Mouse (Mus musculus): ENCODE data around the gene Zbtb20.

The Zbtb20 gene

DNA sequence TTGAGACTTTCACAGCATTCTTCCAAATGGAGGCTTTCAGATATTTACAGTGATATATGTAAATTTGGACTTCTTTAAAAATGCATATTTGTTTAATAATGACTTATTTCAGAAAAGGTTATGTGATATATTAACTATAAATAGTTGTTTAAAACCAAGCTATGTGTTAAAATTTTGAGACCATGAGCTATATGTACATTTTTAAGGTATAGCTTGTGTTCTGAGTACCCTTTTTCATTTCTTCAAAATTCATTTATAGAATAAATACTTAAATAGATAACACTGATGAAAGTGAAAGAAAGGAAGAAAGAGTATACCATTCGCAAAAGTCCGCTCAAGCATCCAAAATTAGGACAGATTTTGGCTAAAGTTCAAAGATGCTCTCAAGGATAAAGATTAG, 607.1 kb downstream of the Zbtb20 start:
- no peak for DNase-seq (ENCODE audit: low read depth)

- DNase-seq (ENCODE audit: low read depth): no peak
Observed at GRCm38 (mm10) chr16:43484400-43484799, 608.7 kb downstream of the Zbtb20 start.

GRCm38 (mm10) chr16:43489362-43489761, 613.7 kb downstream of the Zbtb20 start:
- no peak for DNase-seq (ENCODE audit: low read depth)

DNA sequence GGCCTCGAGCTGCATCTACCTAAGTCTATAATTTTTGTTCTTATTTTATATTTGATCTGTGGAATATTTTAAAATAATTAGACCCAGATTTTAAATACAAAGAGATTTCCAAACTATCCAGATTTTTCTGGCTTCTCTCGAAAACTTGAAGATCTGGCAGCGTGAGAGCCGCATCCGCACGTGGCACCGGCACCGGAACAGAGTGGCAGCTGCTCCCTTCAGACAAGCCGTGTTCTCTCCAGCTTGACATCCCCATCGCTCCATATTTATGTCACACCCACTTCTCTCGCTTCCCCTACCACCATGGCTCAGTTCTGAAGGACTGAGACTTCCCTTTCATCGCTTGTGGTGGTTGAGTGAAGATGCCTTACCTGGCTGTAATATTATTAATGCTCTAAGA, 614.3 kb downstream of the Zbtb20 start:
- no peak for DNase-seq (ENCODE audit: low read depth)

DNA sequence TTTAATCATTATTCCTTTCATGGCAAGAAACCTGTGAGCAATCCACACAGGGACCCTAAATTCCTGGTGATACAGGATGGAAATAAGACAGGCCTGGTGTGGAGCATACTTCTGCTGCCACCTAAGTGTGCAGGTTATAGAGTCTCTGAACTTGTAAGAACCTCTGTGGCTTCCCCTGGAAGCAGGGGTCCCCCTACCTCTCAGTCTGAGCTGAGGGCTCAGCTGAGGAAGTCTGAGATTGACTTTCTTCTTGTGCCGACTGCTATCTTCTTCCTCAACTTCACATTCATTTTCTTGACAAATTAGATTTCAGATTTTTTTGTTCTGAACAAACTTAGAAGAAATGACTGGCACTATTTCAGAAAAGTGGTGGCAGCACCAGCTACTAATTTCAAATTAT, 617.2 kb downstream of the Zbtb20 start:
- DNase-seq (ENCODE audit: low read depth): no peak

DNA sequence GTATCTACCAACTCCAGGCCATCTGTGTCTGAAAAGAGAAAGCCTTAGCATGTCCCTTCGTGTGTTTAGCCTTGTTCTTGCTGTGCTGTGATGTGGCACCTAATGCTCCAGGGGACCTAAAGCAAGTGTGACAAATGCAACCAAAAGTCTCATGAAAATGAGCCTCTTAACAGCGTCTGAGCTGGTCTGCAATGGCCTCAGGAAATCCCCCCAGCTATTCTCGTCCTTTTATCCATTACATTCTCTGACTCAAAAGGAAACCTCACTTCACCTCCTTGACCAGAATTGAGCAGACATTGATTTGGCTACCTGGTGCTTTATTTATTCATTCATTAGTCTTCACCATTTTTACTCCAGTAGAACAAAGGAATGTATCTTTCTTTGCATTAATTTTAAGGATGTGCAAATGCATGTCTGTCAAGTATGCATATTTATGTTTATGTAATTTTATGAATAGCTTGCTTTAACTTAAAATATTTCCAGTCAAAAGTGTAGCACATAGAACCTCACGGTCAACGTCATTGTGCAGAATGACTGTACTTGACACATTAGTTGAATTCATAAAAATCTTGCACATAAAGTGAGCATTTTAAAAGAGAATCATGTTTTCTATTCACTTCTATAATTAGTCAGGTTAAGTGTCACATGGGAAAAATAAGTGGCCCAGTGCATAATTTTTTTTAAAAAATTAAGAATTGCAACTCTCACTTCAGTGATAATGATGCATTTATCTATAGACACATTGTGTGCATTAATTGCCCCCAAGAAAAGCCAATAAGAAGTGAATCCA, 618.1 kb downstream of the Zbtb20 start:
- no peak for DNase-seq (ENCODE audit: low read depth)

DNA sequence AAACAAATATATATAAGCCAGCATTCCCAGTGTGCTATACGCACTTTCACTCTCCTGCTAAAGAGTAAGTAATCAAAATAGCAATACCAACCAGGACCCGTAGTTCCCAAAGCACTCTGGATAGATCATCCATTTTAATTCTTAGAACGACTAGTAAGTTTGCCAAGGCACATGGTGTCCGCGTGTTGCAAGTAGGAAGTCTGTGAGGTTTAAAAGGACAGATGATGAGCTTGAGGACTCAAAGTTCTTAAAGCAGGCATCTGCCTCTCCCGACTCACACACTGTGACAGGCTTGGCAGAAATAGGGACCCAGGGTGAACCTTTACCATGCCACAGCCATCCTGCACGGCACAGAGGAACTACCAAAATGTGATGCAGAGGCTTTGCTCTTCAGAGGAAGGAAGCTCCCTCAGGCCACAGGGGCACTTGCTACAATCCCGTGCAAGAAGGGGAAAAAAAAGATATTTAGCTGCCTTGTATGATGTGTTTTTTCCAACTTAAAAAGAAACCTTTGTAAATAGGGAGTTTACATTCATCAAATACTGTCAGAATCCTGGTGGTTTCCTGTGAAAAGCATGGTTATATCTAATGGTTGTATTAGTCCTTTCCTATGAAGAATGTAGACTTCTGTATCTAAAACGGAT, 619.6 kb downstream of the Zbtb20 start:
- DNase-seq (ENCODE audit: low read depth): no peak

GRCm38 (mm10) chr16:43497093-43497492, 621.4 kb downstream of the Zbtb20 start:
- no peak for DNase-seq (ENCODE audit: low read depth)

DNA sequence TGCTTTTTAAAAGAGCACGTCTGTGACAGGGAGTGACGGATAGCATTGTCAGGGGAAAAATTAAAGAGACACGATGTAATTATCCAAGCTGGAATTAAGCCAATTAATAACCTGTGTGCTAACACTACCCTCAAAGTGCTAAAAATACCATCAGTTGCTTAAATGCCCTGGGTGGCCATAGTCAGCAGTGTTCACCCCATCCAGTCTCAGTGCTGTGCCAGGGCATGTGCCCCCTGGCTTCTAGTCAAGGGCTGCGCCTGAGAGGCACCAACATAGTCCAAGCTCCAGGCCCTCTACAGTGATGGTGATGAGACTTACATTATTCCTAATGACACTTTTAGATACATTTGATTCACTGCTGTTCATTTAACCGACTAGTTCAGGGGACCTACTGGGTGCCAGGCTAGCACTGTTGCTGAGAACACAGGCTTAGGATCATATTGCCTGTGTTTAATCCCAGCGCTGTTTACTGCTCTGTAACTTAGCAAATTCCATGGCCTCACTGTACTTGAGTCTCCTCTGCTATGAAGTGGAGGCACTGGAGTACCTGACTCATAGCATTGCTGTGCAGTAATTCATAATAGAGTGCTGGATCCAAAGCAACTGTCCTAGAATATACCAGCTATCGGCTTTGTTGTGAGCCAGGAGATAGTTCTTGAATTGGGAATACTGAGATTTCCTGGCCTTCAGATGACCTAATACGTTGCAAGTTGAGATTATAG, 624.6 kb downstream of the Zbtb20 start:
- DNase-seq (ENCODE audit: low read depth): peak; percentile 9

GRCm38 (mm10) chr16:43501284-43501683, 625.6 kb downstream of the Zbtb20 start:
- no peak for DNase-seq (ENCODE audit: low read depth)

- no peak for DNase-seq (ENCODE audit: low read depth)
Observed at GRCm38 (mm10) chr16:43502339-43503009, 626.8 kb downstream of the Zbtb20 start.

- no peak for DNase-seq (ENCODE audit: low read depth)
Observed at GRCm38 (mm10) chr16:43503010-43503635, 627.4 kb downstream of the Zbtb20 start.

DNA sequence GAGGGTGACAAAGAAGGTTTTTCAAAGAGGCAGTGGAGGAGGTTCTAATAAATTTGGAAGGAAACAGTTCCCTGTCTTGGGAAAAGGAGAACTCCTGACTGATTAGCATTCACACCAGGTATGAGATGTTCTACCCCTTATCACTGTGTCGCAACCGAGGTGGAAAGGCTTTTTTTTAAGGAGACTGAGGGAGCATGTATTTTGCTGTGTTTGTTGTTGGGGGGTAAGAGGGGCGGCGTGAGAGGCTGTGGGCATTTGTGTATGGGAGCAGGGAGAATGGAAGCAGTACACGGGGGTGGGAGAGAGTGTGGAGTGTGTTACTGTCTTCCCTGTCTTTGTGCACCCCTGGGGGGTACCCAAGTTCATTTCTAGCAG, 627.9 kb downstream of the Zbtb20 start:
- DNase-seq (ENCODE audit: low read depth): no peak

DNA sequence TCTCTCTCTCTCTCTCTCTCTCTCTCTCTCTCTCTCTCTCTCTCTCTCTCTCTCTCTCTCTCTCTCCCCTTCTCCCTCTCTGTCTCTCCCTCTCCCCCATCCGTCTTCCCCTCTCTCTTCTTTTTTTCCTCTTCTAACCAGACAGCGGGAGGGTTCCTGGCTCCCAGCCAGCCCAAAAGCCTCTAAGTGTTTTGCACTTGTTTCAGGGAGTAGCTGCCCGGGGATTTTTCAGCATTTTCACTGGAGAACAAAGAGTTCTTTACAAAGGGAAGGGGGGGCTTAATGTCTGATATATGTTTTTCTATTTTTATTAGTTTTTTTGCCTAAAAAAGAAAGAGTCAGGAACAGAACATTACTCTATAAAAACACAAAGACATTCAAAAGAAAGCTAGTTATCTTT, 628.5 kb downstream of the Zbtb20 start:
- DNase-seq (ENCODE audit: low read depth): peak; percentile 60

- DNase-seq (ENCODE audit: low read depth): no peak
Observed at GRCm38 (mm10) chr16:43504556-43504955, 628.9 kb downstream of the Zbtb20 start.

GRCm38 (mm10) chr16:43505314-43505950, 629.8 kb downstream of the Zbtb20 start:
- DNase-seq (ENCODE audit: low read depth): no peak

DNA sequence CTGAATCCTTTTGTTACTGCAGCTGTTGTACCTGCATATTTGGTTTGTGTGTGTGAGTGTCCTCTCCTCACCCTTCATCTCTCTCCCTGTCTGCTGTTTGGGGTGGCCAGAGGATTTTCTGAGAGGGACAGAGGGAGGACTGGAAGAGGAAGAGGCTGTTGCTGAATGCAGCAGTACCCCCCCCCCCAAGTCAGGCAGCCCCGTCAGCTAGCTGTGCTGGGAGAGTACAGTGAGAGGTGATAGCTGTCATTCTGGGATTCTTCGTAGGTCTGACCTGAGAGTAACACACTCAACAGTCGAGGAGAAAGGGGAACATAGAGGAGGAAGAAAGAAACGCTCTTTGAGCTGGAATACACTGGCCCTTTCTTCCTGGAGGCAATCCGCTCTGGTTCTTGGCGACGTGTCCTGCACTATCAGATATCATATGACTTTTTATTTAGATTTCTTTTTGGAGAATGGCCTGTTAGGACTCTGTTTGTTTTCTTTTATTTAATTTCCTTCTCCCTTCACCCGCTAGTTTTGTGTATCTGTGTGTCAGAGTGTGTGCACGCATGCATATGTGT, 630.6 kb downstream of the Zbtb20 start:
- peak; percentile 19 for DNase-seq (ENCODE audit: low read depth)

- no peak for DNase-seq (ENCODE audit: low read depth)
Observed at GRCm38 (mm10) chr16:43506771-43507405, 631.2 kb downstream of the Zbtb20 start.

DNA sequence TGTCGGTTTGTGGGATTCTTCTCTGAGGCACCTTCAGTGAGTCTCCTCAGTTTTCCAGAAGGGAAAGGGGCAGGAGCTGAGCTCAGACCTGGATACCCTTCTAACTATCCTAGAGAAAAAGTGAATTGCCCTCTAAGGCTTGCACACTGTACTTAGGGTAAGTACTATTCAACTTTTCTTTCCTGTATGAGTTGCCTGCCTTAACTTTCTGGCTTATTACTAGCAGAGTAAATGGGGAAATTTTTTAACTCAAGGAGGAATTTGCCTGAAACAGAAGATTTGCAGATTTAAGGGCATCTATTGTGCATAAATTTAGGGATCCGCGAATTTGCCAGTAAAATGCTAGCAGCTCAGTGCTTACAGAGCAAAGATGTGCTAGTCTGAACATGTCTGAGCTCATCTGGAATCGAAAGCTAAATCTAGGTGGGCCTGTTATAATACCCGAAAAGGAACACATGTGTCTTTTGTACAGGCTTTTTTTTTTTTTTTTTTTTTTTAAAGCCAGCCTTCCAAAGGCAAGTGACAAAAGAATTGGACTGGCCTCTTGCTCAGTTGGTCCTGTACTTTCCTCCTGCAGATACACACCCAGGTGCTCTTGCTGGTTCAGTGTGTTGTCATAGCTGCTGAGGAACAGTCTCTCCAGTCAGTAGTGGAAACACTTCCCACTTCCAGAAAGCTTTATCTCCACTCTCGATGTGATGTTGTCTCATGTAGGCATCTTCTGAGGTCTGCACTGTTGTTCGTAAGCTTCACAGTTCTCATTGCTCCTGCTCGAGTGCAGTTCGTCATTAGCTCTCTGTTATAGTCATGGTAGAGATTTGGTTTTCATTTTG, 632.7 kb downstream of the Zbtb20 start:
- no peak for DNase-seq (ENCODE audit: low read depth)

DNA sequence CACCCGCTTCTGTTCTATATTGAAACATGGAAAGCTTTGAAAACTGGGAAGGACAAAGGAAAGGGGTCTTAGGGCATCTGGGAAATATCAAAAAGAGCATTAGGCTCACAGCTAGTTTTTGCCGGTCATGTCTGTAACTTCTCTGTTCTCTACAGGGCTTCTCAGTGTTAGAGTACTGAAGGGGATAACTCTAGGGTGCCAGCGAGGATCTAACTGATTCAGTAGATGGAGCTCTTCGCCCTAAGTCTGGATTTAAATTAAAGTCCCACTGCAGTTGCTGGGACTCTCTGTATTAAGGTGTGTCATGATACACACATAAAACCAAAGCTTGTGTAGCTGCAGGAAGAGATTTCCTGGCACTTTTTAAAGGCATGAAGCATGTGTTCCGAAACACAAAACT, 634.8 kb downstream of the Zbtb20 start:
- no peak for DNase-seq (ENCODE audit: low read depth)
